Mouse (Mus musculus) kidney, adult 2 months (tissue): ENCODE data around the gene Plxna2. TPM values are rescaled to one million over a fixed set of nuclear protein-coding genes. Genes with fewer than 3 reads are reported as not detected.

Experiments used
- DNase-seq: peaks from one replicate; pipeline ENCODE4 v3.0.0; 2021
- H3K27ac ChIP-seq: fragments of 200-500 bp; 2 replicates; pipeline ENCODE4 v1.5.1; 2012; ENCODE audit warnings: low read depth, low read length, control low read depth, inconsistent platforms; ENCODE audit not compliant: insufficient read depth
- H3K27me3 ChIP-seq: fragments of 200-500 bp; replicated peaks from 2 replicates; pipeline ENCODE4 v1.6.1; 2012; ENCODE audit warnings: mild to moderate bottlenecking, moderate library complexity, low read length, inconsistent platforms; ENCODE audit not compliant: control insufficient read depth, insufficient read depth
- H3K36me3 ChIP-seq: fragments of 200-500 bp; 2 replicates; pipeline ENCODE4 v1.6.1; 2012; ENCODE audit warnings: mild to moderate bottlenecking, moderate library complexity, low read length, inconsistent platforms; ENCODE audit not compliant: control insufficient read depth, insufficient read depth
- H3K4me1 ChIP-seq: fragments of 200-500 bp; 2 replicates; pipeline ENCODE4 v1.6.1; 2011; ENCODE audit warnings: low read length; ENCODE audit not compliant: control insufficient read depth, insufficient read depth
- H3K4me3 ChIP-seq: fragments of 200-500 bp; 2 replicates; pipeline ENCODE4 v1.5.1; 2011; ENCODE audit warnings: mild to moderate bottlenecking, low read depth, low read length, control low read depth; ENCODE audit not compliant: insufficient read depth
- CTCF ChIP-seq: fragments of 200-500 bp; conservative IDR thresholded peaks from 2 replicates; pipeline ENCODE4 v1.5.1; 2011; ENCODE audit warnings: low read depth, mild to moderate bottlenecking, control low read depth, low read length, moderate library complexity, mixed read lengths; ENCODE audit not compliant: insufficient read depth, insufficient read length
- POLR2A ChIP-seq: fragments of 200-500 bp; IDR thresholded peaks from one replicate; pipeline ENCODE4 v1.6.1; 2011; ENCODE audit warnings: low read depth, low read length, control low read depth
- WGBS: fragments of 180-500 bp; shearing (Covaris S2); methylation state at CpG from one replicate; pipeline ENCODE4 v1.1.7; 2018; 5-methylcytosine and 5-hydroxymethylcytosine counted together
- polyA plus RNA-seq: library from polyadenylated mRNA; depleted of rRNA; stranded (reverse); fragments of >200 nt; gene quantifications from 2 replicates; pipeline ENCODE4 v1.2.3, GENCODE M21; 2012

Gene Plxna2
- polyA plus RNA-seq, 1 experiment: 5.1 TPM

GRCm38 (mm10) chr1:194780794-194781390 is 162.9 kb downstream of the Plxna2 start:
- TF ChIP-seq CTCF (no peak), POLR2A (no peak)
- DNase-seq: no peak
- WGBS: 81% methylated on average over 5 of the region's 5 CpGs

GRCm38 (mm10) chr1:194781556-194781955 is 163.5 kb downstream of the Plxna2 start:
- TF ChIP-seq POLR2A (no peak), CTCF (no peak)
- no peaks in the 10 kb centered on the region for H3K36me3 ChIP-seq
- no peak overlapping the region for H3K27ac ChIP-seq
- H3K27me3 ChIP-seq: no peaks in the 10 kb centered on the region
- no peak for DNase-seq
- WGBS: 77% methylated on average over 1 of the region's 1 CpGs
- no peak overlapping the region for H3K4me3 ChIP-seq
- no peaks in the 10 kb centered on the region for H3K4me1 ChIP-seq

More at GRCm38 (mm10) chr1:194780794-194781390, 162.9 kb downstream of the Plxna2 start:
- H3K4me1 ChIP-seq: no peaks in the 10 kb centered on the region
- no peaks in the 10 kb centered on the region for H3K36me3 ChIP-seq
- no peaks in the 10 kb centered on the region for H3K27me3 ChIP-seq
- H3K4me3 ChIP-seq: no peak overlapping the region
- no peak overlapping the region for H3K27ac ChIP-seq

GRCm38 (mm10) chr1:194782325-194782724 is 164.3 kb downstream of the Plxna2 start:
- no peaks in the 10 kb centered on the region for H3K4me1 ChIP-seq
- H3K4me3 ChIP-seq: no peak overlapping the region
- H3K27ac ChIP-seq: no peak overlapping the region
- 51% methylated on average over 3 of the region's 3 CpGs for WGBS
- no peaks in the 10 kb centered on the region for H3K36me3 ChIP-seq
- no peaks in the 10 kb centered on the region for H3K27me3 ChIP-seq
- DNase-seq: no peak
- TF ChIP-seq POLR2A: no peak
- no peak for TF ChIP-seq CTCF

GRCm38 (mm10) chr1:194787626-194788025 is 169.6 kb downstream of the Plxna2 start:
- H3K27ac ChIP-seq: no peak overlapping the region
- H3K36me3 ChIP-seq: no peaks in the 10 kb centered on the region; the same call in 1 of the 2 replicates
- WGBS: 93% methylated on average over 2 of the region's 2 CpGs
- no peak overlapping the region for H3K4me3 ChIP-seq
- DNase-seq: no peak
- no peaks in the 10 kb centered on the region for H3K27me3 ChIP-seq
- no peaks in the 10 kb centered on the region for H3K4me1 ChIP-seq
- no peak for TF ChIP-seq POLR2A
- TF ChIP-seq CTCF: no peak

- no peaks in the 10 kb centered on the region for H3K4me1 ChIP-seq
- H3K27ac ChIP-seq: no peak overlapping the region
- no peaks in the 10 kb centered on the region for H3K27me3 ChIP-seq
- no peak overlapping the region for H3K4me3 ChIP-seq
- DNase-seq: no peak
- TF ChIP-seq POLR2A (no peak), CTCF (no peak)
- no peaks in the 10 kb centered on the region; the same call in 1 of the 2 replicates for H3K36me3 ChIP-seq
- WGBS: 79% methylated on average over 8 of the region's 8 CpGs
Measured at GRCm38 (mm10) chr1:194793226-194793924, 175.4 kb downstream of the Plxna2 start.

GRCm38 (mm10) chr1:194795316-194795715 is 177.3 kb downstream of the Plxna2 start:
- no peak for DNase-seq
- WGBS: 61% methylated on average over 3 of the region's 3 CpGs
- H3K4me1 ChIP-seq: no peaks in the 10 kb centered on the region
- no peak overlapping the region for H3K4me3 ChIP-seq
- no peaks in the 10 kb centered on the region; the same call in none of the 2 replicates for H3K36me3 ChIP-seq
- H3K27ac ChIP-seq: no peak overlapping the region
- TF ChIP-seq CTCF (no peak), POLR2A (no peak)
- no peaks in the 10 kb centered on the region for H3K27me3 ChIP-seq

GRCm38 (mm10) chr1:194797843-194798242 is 179.8 kb downstream of the Plxna2 start:
- no peak for TF ChIP-seq CTCF
- no peak for TF ChIP-seq POLR2A
- no peak for DNase-seq
- H3K27ac ChIP-seq: no peak overlapping the region
- H3K4me3 ChIP-seq: no peak overlapping the region
- H3K27me3 ChIP-seq: no peaks in the 10 kb centered on the region
- no peaks in the 10 kb centered on the region for H3K4me1 ChIP-seq
- WGBS: 100% methylated on average over 1 of the region's 1 CpGs
- no peaks in the 10 kb centered on the region; the same call in none of the 2 replicates for H3K36me3 ChIP-seq
